Mouse (Mus musculus): ENCODE data around the gene Cops7b. TPM values are rescaled to one million over a fixed set of nuclear protein-coding genes. Genes with fewer than 3 reads are reported as not detected.
"Not testable (repeated sequence)": the region's sequence is repeated elsewhere in the genome, so short reads cannot be mapped to it uniquely, and the experiment has no call there.

The Cops7b gene
- polyA plus RNA-seq (2015; fragmentation: Nextera tagmentation; extraction: Ambion mirVana): 62.9 and 63.4 TPM in 2 replicates

GRCm38 (mm10) chr1:86582451-86583096 is at the start of gene Cops7b, which contains the start of gene Pde6d:
Cops7b (plus strand) TSS chr1:86582904.
Pde6d (minus strand) TSS chr1:86582629.
- no peaks in the 10 kb centered on the region for H3K9me3 ChIP-seq
- under 1% methylated on average over 26 of the region's 26 CpGs for WGBS
- peak within 1 kb of the TSS; percentile 73 for H3K27ac ChIP-seq (replicated peaks)

GRCm38 (mm10) chr1:86533411-86534130 is 49.1 kb upstream of the Cops7b start:
- H3K4me1 ChIP-seq: peaks cover 36% of the 10 kb centered on the region
- no peak overlapping the region for H3K4me3 ChIP-seq
- H3K36me3 ChIP-seq: peaks cover 26% of the 10 kb centered on the region
- H3K27ac ChIP-seq (replicated peaks): peak overlapping the region; percentile 25; the same call in 1 of the 2 replicates
- H3K9me3 ChIP-seq: no peaks in the 10 kb centered on the region
- 73% methylated on average over 6 of the region's 6 CpGs for WGBS
- no peaks in the 10 kb centered on the region for H3K27me3 ChIP-seq
- H3K9ac ChIP-seq (replicated peaks): no peak overlapping the region
- no peak overlapping the region for H3K4me2 ChIP-seq (replicated peaks)
- ATAC-seq (replicated peaks): no peak; the same call in 1 of the 2 replicates

More at GRCm38 (mm10) chr1:86582451-86583096, at the start of gene Cops7b, which contains the start of gene Pde6d:
- Histone ChIP-seq H3K4me1 (peaks cover 25% of the 10 kb centered on the region), H3K4me2 (replicated peaks) (peak within 1 kb of the TSS; percentile 75), H3K36me3 (no peaks in the 10 kb centered on the region; the same call in 1 of the 2 replicates), H3K27me3 (no peaks in the 10 kb centered on the region), H3K9ac (replicated peaks) (peak within 1 kb of the TSS; percentile 89), H3K4me3 (peak within 1 kb of the TSS; percentile 83)
- peak; percentile 99 for ATAC-seq (replicated peaks)

DNA sequence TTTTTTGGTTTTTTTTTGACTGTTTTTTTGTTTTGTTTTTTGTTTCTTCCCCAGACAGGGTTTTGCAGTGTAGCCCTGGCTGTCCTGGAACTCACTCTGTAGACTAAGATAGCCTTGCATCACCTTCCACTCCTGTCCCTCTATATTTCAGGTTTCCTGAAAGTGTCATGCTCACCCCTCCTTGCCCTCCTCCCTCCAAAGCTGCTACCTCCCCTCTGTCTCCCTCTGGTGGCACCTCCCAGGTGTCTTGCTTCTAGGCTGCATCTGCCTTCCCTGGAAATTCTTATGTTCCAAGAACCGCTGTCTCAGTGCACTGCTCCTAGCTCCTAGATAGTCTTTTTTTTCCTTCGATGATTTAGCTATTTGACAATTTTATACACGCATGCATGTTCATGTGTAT is 44.3 kb upstream of the Cops7b start:
- no peaks in the 10 kb centered on the region for H3K27me3 ChIP-seq
- WGBS: 62% methylated on average over 3 of the region's 3 CpGs

DNA sequence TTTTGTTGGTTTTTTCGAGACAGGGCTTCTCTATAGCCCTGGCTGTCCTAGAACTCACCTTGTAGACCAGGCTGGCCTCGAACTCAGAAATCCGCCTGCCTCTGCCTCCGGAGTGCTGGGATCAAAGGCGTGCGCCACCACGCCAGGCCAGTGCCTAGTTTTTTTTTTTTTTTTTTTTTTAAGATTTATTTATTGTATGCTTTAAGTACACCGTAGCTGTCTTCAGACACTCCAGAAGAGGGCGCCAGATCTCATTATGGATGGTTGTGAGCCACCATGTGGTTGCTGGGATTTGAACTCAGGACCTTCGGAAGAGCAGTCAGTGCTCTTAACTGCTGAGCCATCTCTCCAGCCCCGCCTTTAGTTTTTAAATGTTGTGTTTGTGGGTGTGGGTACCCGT is 43.1 kb upstream of the Cops7b start:
- H3K4me1 ChIP-seq; H3K4me3 ChIP-seq; H3K27me3 ChIP-seq; H3K9me3 ChIP-seq; H3K27ac ChIP-seq (replicated peaks); H3K9ac ChIP-seq (replicated peaks); ATAC-seq (replicated peaks); H3K4me2 ChIP-seq (replicated peaks): not testable (repeated sequence)
- 89% methylated on average over 12 of the region's 12 CpGs for WGBS
- H3K36me3 ChIP-seq: peaks cover 32% of the 10 kb centered on the region

More for the DNA sequence above, 44.3 kb upstream of the Cops7b start:
- Histone ChIP-seq H3K4me2 (replicated peaks) (no peak overlapping the region), H3K9me3 (no peaks in the 10 kb centered on the region), H3K4me3 (no peak overlapping the region), H3K27ac (replicated peaks) (no peak overlapping the region), H3K36me3 (peaks cover 26% of the 10 kb centered on the region), H3K9ac (replicated peaks) (no peak overlapping the region), H3K4me1 (peaks cover 1% of the 10 kb centered on the region; the same call in 1 of the 2 replicates)
- ATAC-seq (replicated peaks): no peak

GRCm38 (mm10) chr1:86542584-86542983 is 40.1 kb upstream of the Cops7b start:
- peaks cover 48% of the 10 kb centered on the region for H3K36me3 ChIP-seq
- 91% methylated on average over 2 of the region's 2 CpGs for WGBS
- no peaks in the 10 kb centered on the region for H3K27me3 ChIP-seq
- no peaks in the 10 kb centered on the region for H3K4me1 ChIP-seq
- H3K9me3 ChIP-seq: no peaks in the 10 kb centered on the region
- H3K9ac ChIP-seq (replicated peaks): no peak overlapping the region
- no peak for ATAC-seq (replicated peaks)
- H3K27ac ChIP-seq (replicated peaks): no peak overlapping the region
- no peak overlapping the region for H3K4me2 ChIP-seq (replicated peaks)
- no peak overlapping the region for H3K4me3 ChIP-seq

GRCm38 (mm10) chr1:86546797-86547196 is 35.9 kb upstream of the Cops7b start:
- WGBS: 7% methylated on average over 3 of the region's 3 CpGs
- H3K4me1 ChIP-seq: no peaks in the 10 kb centered on the region
- ATAC-seq (replicated peaks): no peak
- no peak overlapping the region for H3K27ac ChIP-seq (replicated peaks)
- H3K9ac ChIP-seq (replicated peaks): no peak overlapping the region
- H3K9me3 ChIP-seq: no peaks in the 10 kb centered on the region
- H3K36me3 ChIP-seq: peaks cover 44% of the 10 kb centered on the region
- no peak overlapping the region for H3K4me3 ChIP-seq
- no peaks in the 10 kb centered on the region for H3K27me3 ChIP-seq
- H3K4me2 ChIP-seq (replicated peaks): no peak overlapping the region

GRCm38 (mm10) chr1:86551299-86551698 is 31.4 kb upstream of the Cops7b start:
- H3K4me1 ChIP-seq: no peaks in the 10 kb centered on the region
- WGBS: 82% methylated on average over 4 of the region's 4 CpGs
- H3K9ac ChIP-seq (replicated peaks): no peak overlapping the region
- no peak overlapping the region for H3K4me3 ChIP-seq
- H3K27me3 ChIP-seq: no peaks in the 10 kb centered on the region
- ATAC-seq (replicated peaks): no peak
- peaks cover 4% of the 10 kb centered on the region; the same call in 1 of the 2 replicates for H3K36me3 ChIP-seq
- H3K9me3 ChIP-seq: no peaks in the 10 kb centered on the region
- H3K27ac ChIP-seq (replicated peaks): no peak overlapping the region
- no peak overlapping the region for H3K4me2 ChIP-seq (replicated peaks)

GRCm38 (mm10) chr1:86551877-86552276 is 30.8 kb upstream of the Cops7b start:
- Histone ChIP-seq H3K9me3 (no peaks in the 10 kb centered on the region), H3K36me3 (peaks cover 7% of the 10 kb centered on the region), H3K4me2 (replicated peaks) (no peak overlapping the region), H3K27ac (replicated peaks) (no peak overlapping the region), H3K9ac (replicated peaks) (no peak overlapping the region), H3K4me1 (no peaks in the 10 kb centered on the region), H3K4me3 (no peak overlapping the region), H3K27me3 (no peaks in the 10 kb centered on the region)
- ATAC-seq (replicated peaks): no peak
- WGBS: 25% methylated on average over 2 of the region's 2 CpGs

- Histone ChIP-seq H3K9me3 (no peaks in the 10 kb centered on the region), H3K4me3 (no peak overlapping the region), H3K27me3 (no peaks in the 10 kb centered on the region), H3K9ac (replicated peaks) (no peak overlapping the region), H3K4me2 (replicated peaks) (no peak overlapping the region), H3K27ac (replicated peaks) (no peak overlapping the region), H3K36me3 (peaks cover 10% of the 10 kb centered on the region), H3K4me1 (no peaks in the 10 kb centered on the region)
- ATAC-seq (replicated peaks): no peak
- 86% methylated on average over 3 of the region's 3 CpGs for WGBS
Measured at GRCm38 (mm10) chr1:86555665-86556064, 27.0 kb upstream of the Cops7b start.

DNA sequence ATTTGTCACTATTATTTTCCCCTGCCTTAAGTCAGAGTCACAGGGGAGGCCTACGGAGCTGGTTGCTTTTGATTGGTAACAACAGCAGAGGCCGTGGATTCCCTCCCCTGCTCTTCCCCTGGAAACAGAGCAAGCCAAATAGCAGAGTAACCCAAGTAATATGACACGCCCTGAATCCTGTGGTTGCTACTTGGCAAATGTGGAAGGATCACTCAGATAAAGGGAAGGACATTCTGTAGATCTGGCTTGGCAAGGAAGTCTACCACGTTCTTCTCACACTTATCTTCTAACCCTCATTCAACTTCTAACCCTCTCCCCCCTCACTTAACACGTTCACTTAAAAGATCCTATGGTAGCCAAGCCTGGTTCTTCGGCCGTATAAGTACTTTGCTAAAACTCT is 24.8 kb upstream of the Cops7b start:
- Histone ChIP-seq H3K4me1 (no peaks in the 10 kb centered on the region), H3K4me3 (no peak overlapping the region), H3K36me3 (peaks cover 13% of the 10 kb centered on the region), H3K4me2 (replicated peaks) (no peak overlapping the region), H3K9ac (replicated peaks) (no peak overlapping the region), H3K9me3 (no peaks in the 10 kb centered on the region), H3K27ac (replicated peaks) (no peak overlapping the region), H3K27me3 (no peaks in the 10 kb centered on the region)
- 87% methylated on average over 7 of the region's 7 CpGs for WGBS
- ATAC-seq (replicated peaks): no peak

GRCm38 (mm10) chr1:86559232-86559631 is 23.5 kb upstream of the Cops7b start:
- H3K9me3 ChIP-seq: no peaks in the 10 kb centered on the region
- no peak overlapping the region for H3K4me3 ChIP-seq
- no peaks in the 10 kb centered on the region for H3K27me3 ChIP-seq
- no peaks in the 10 kb centered on the region for H3K4me1 ChIP-seq
- no peak overlapping the region for H3K9ac ChIP-seq (replicated peaks)
- no peak overlapping the region for H3K27ac ChIP-seq (replicated peaks)
- no peak for ATAC-seq (replicated peaks)
- WGBS: 95% methylated on average over 3 of the region's 3 CpGs
- H3K4me2 ChIP-seq (replicated peaks): no peak overlapping the region
- H3K36me3 ChIP-seq: peaks cover 26% of the 10 kb centered on the region

GRCm38 (mm10) chr1:86562663-86563062 is 20.0 kb upstream of the Cops7b start:
- WGBS: 91% methylated on average over 2 of the region's 2 CpGs
- no peaks in the 10 kb centered on the region for H3K27me3 ChIP-seq
- ATAC-seq (replicated peaks): no peak
- no peak overlapping the region for H3K4me2 ChIP-seq (replicated peaks)
- H3K36me3 ChIP-seq: peaks cover 28% of the 10 kb centered on the region
- H3K27ac ChIP-seq (replicated peaks): no peak overlapping the region
- H3K4me3 ChIP-seq: no peak overlapping the region
- no peaks in the 10 kb centered on the region for H3K4me1 ChIP-seq
- no peak overlapping the region for H3K9ac ChIP-seq (replicated peaks)
- H3K9me3 ChIP-seq: no peaks in the 10 kb centered on the region

Data from forebrain, embryonic 15.5 days (tissue).